Mouse (Mus musculus): Measurements from ENCODE around the gene Oxld1.
A peak's percentile ranks its signal among the peaks of the same experiment; 100 is the strongest.

Oxld1 gene

DNA sequence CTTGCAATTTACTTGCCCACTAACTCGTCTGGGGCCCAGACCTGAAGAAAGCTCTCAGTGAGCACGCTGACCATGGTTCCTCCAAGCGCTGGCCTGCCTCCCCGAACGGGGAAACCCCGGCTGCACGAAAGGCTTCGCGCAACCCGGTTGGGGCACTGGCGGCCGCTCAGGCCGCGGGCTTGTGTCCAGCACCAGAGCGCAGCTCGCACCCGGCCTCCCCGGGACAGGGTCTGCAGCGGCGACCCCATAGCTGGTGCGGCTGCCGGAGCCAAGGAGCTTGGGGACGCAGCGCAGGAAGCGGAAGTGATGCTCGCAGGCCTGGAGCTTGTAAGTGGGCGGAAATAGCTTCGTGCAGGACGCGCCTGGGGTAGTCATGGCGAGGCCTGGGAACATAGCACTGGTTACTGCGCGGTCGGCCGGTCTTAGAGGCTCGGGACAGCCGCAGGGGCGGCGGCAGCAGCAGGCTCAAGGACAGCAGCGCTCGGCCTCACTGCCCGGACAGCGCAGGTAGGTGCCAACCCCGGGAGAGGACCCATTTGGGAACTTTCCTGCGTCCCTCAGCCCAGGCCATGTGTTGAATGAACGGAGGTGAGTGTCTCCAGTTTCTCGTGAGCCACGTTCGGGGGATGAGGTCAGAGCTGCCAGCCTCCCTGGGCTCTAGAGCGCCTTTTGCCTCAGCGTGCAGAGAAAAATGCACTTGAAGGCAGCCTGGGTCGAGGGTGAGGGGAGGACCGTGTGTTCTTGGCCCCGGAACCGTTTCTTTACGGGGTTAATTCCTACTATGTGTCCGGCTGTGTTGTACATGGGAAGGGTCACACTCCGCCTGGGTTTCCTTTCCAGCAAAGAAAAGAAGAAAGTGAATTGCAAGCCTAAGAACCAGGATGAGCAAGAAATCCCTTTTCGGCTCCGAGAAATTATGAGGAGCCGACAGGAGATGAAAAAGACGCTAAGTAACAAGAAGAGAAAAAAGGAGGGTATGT is at the start of gene Oxld1, which contains the start of gene Ccdc137:
Gene Oxld1 (minus strand): TSS at position 297 of the 980 bp plus-strand sequence.
Gene Ccdc137 (plus strand): TSS at position 344 of the 980 bp plus-strand sequence.
- DNase-seq (ENCODE audit: low spot score) = peak; percentile 65

DNA sequence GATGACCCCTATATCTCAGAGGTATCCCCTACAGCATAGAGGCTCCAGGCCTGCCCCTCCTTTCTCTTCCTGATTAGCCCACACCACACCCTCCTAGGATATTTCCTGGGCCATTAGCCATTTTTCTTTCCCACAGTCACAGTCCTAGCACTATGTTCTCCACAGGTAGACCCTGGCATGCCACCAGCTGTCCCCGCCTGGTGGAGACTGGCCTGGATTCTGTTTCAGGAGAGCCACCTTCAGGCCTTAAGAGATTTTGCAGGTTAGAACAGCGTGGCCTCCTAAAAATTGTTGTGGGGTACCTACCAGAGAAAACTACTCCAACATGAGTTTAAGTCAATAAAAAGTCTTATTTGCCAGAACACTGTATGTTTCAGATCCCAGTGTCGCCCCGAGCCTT is 49.0 kb upstream of the Oxld1 start:
- DNase-seq (ENCODE audit: low spot score) = no peak

DNA sequence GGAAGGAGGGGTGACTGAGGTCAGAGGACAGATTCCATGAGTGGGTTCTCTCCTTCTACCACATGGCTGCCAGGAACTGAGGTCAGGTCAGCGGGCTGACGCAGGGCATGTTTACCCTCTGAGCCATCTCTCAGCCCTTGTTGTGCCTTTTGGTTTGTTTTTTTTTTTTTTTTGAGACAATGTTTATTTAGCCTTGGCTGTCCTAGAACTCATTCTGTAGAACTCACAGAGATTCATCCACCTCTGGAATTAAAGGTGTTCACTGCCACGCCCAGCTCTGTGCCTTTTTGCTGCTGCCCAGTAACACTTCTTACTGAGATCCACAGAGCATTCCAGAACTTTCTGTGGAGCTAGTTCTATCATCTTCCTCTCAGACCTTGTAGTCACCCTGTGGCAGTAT is 47.8 kb upstream of the Oxld1 start:
- DNase-seq (ENCODE audit: low spot score) = no peak

DNA sequence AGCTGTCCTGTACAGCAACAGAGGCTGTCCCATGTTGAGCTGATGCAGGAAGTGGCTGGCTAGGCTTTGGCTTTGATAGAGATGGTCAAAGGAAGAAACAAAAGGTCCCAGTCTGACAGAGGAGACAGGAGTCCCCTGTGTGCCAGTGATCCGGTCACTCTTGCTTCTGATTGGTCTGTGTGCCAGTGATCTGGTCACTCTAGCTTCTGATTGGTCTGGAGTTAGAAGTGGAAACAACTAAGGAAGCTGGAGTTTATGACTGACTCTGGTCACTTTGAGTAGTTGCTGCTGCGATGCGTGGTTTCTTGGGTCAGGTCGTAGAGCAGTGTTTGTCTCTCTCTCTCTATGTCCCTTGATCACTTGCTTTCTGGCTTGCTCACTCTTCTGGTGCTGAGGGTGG is 43.8 kb upstream of the Oxld1 start:
- DNase-seq (ENCODE audit: low spot score) = no peak

DNA sequence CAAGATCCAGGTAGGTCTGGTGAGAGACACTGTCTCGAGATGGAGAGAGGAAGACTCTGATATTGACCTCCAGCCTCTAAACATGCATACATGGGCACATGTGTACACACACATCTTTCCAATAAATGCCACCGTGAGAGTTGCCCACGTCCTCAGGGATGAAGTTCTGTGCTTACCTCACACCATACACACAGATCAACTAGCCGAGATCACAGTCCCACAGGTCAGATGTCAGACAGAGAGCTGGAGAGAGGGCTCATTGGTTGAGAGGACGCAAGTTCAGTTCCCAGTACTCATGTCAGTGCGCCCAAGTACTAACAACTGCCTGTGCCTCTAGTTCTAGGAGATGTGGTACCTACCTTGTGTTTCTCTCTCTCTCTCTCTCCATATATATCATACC is 43.1 kb upstream of the Oxld1 start:
- no peak for DNase-seq (ENCODE audit: low spot score)

DNA sequence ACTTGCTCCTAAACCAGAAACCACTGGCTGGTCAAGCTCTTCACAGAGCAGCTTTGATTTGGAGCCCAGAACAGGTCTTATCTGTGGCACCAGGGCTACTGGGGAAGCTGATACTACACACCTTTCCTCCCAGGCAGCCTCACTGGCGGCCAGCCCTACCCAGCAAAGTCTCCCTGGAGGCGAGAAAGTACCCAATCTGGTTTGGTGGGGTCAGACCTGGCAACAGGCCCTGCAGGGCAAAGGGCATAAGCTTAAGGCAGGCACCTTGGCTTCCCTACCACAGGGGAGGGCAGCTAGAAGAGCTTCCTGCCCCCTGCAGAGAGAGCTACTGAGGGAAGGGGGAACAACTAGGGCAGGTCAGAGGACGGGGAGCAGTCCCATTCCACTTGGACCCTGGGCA is 42.5 kb upstream of the Oxld1 start:
- peak; percentile 73 for DNase-seq (ENCODE audit: low spot score)

DNA sequence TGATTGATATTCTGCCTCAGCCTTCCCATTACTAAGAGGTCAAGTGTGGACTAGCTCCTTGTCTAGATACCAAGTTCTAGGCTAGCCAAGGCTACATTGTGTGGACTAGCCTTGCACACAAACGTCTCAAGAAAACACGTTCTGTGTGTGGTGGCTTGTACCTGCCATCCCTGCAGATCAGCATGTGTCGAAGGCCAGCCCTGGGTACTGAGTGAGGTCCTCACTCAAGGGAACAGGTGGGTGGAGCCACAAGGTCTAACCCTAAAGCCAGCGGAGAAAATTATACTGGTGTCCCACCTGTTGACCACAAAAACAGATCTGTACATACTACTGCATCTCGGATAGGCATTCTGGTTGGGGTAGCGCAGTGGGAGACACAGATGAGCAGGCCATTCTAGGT is 42.0 kb upstream of the Oxld1 start:
- DNase-seq (ENCODE audit: low spot score) = no peak

DNA sequence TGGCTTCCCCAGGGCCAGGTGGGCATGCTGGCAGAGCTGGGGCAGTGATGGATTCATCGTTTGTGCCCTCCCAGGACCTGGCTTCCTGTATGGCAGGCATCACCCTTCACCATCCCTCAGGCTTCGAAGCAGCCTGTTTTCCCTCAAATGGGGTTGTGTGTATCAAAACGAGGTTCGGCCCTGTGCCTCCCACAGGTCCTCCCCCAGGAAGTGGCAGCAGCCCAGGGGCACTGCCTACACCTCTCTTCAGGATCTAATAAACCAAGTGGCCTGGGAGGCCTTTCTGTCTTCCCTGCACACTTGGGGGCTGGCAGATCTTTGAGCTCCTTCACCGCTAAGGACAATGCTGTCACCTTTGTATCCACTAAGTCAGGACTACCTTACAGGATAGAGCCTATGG is 41.0 kb upstream of the Oxld1 start:
- DNase-seq (ENCODE audit: low spot score) = no peak

DNA sequence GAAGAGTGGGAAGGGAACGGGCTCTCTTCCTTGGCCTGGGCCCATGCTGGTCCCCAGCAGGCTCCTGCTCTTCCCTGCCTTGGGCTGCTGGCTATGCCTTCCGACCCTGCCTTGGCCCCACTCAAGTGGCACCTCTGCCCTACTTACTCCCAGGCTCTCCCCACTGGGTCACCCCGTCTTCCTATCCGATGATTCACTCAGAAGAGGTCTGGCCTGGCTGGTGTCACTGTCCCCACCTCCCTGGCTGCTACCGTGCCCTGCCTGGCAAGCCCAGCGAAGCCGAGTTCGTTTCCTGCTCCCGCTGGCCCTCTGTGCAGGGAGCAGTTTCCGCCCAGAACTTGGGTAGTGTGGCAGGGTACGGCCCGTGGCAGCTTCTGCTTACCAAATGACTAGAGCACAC is 40.4 kb upstream of the Oxld1 start:
- DNase-seq (ENCODE audit: low spot score) = no peak

DNA sequence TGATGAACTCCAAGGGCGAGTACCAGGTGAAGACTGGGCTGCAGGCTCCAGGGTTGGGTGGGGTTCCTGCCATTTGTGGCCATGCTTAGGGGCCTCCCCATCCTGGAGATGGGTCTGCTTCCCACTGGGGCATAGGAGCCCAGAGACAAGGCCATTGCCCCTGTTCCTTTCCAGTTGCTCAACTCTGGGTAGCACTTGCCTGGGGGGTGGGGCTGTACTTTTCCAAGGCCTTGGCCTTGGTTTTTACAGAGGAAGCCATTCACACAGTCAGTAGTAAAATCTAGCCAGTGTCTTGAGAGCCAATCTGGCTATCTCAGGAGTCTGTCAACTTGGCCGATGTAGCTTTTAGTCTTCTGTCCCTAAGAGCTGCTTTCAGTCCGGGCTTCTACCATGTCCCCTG is 39.6 kb upstream of the Oxld1 start:
- DNase-seq (ENCODE audit: low spot score) = no peak

DNA sequence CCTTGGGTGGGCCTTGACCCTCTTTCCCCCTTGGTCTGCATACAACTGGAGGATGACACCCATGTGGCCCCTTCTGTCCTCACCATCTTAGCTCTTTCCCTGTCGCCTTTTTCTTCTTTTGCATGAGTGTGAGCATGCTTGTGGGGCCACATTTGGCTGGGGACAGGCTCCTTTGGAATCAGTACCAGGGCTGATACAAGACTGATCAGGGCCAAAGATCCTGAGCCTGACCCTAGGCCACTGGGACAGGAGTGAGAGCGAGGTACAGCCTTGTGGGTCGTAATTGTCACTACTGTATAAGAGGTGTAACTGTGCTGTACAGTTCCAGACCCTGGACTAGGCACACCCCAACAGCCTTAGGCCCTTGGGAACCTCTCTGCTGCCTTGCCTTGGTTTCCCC is 36.0 kb upstream of the Oxld1 start:
- DNase-seq (ENCODE audit: low spot score) = no peak

DNA sequence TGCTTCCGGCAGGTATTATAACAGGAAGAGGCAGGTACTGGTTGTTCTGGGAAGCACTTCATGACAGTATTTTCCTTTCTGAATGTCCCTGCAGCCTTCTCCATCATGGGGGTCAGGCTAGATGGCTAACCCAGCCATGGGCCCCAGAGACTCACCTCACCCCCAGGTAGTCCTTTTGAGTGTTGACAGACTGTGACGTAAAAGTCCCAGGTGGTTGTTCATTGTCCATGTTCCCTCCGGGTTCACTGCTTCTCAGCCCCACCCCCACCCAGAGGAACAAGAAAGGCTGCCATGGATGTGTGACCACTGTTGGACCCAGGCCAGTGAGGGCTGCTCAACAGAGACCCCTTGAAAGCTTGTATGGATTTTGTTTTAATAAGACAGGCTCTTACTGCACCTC is 35.5 kb upstream of the Oxld1 start:
- DNase-seq (ENCODE audit: low spot score) = no peak

DNA sequence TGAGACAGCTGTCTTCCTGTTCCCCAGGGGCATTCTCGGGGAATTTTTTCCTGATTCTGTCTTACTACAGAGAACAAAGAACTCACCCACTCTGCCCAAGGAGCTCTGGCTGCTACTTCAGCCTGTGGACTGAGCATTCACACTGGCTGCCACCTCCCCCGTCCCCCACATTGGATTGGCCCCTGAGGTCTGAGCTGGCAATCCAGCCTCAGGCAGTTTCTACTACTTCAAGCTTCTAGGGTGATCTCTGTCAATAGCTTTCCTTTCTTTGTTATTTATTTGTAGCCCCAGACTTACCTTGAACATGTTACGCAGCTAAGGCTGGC is 35.0 kb upstream of the Oxld1 start:
- no peak for DNase-seq (ENCODE audit: low spot score)

DNA sequence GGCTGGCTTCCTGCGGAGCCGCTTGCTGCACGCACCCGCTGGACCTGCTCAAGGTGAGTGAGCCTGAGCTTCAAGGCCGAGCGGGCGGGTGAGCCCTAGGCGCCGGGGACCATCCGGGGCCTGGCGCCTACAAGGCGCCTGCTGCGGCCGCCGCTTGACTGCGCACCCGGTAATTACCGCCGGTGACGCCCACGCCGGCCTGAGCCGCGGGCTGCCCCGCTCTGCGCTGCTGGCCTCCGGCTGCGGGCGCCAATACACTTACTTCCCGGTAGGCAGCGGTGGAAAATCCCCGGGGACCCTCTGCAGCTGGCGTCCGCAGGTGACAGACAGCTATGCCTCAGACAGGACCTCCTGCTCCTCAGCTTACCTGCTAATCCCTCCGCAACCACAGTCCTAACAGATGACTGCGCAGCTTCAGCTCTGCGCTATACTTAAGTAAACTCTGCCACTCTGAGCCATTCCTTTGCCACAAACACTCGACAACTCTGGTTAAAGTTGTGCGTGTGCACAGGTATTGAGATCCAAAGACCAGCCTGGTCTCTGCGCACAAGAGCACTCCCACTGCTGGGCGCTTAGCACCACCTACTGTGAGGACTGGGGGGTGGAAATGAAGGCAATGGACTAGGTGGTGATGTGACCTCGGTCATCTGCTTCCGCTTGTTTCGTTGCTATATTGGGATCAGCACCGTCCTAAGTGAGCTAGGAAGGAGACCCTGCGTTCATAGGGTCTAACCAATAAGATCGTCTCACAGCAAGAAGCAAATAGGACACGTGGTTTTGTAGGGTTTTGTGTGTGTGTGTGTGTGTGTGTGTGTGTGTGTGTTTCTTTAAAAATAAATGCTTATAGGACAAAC is 34.4 kb upstream of the Oxld1 start:
- no peak for DNase-seq (ENCODE audit: low spot score)

DNA sequence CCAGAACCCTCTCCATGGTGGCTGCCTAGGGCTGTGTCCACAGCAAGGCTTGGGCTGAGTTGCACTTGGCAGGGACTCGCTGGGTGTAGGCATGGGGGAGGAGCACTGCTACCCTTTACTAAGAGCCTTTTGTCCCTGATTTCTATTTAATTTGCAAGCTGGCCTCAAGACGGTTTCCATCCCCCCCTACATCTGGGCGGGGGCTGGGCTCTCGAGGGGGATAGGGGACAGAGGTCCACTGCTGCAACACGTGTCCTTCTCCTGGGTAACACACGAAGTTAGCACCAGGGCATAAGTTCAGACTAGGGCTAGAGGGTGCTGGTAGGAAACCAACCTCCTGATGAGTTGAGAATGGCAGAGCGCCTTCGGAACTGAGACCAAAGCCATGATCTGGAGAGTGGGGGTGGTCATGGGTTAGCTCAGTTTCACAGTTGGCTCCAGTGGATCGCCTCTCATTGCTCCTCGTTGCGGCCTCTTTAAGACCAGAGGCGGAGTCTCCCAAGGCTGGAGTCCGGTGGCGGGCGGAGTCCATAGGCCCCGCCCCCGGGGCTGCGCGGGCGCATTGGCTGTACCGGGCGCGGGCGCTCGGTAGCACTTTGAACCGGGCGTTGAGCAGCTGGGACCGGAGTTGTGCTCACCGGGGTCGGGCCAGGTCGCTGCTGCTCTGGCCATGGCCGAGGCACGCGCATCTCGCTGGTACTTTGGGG is 33.6 kb upstream of the Oxld1 start, which contains the start of gene Slc25a10:
Gene Slc25a10 (plus strand): TSS at position 524 of the 707 bp plus-strand sequence.
- DNase-seq (ENCODE audit: low spot score) = peak; percentile 81

DNA sequence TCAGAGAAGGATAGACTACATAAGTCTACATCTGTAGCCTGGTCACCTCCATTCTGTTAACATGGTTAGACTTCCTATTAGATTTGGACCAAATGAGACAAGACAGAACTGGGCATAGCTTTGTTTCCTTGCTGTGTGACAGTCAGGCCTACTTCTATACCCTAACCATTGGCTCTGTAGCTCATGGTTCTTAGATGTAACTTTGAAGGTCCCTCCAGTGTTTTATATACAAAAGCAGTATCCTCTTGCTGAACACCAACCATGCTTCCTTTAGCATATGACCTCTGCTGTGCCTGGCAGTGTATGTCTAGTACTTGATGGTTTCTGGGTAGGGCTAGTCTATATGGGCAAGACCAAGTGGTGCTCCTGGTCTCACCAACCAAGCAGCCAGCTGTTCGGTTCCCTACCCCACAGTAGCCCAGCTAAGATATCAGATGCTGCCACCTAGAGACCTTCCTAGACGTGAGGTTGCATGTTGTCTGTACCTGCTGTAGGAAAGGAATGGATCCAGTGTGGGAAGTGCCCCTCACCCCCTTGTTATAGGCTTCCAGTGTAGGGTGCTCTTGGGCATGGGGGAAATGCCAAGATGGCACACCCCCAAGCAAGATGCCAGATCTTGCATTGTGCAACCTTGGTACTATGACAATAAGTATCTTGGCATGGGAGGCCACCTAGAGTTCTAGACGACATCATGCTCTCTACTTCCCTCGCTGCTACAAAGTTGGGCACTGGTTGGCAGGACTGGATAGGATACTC is 32.6 kb upstream of the Oxld1 start:
- no peak for DNase-seq (ENCODE audit: low spot score)

DNA sequence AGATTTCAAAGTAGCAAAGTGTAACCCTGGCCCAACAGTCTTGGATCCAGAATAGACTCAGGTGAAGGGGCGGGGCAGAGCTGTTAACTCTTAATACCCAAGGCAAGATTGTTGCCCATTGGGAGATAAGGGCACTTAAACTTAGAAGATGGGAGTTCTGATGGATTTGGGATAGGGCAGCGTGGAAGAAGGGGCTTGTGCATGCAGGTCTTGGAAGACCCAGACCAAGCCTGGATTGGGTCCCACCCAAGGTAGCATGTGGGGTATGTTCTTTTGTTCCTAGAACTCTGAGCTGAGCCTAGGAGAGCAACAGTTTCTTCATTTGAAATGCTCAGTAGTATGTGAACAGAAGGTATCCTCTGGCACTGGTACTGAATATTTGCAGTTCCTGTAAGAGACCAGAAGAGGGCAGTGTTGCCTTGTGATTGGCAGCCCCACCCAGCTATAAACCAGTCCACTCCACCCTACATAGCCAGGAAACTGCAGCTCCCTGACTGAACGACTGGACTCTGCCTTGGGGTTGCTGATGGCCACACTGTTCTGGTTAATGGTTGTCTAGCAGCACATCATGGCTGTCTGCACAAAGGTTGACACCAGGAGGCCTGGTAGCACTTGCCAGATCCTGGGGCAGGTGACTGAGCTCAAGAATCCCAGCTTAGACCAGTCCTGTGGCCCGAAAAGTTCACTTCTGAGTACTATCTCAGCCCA is 31.3 kb upstream of the Oxld1 start:
- no peak for DNase-seq (ENCODE audit: low spot score)

DNA sequence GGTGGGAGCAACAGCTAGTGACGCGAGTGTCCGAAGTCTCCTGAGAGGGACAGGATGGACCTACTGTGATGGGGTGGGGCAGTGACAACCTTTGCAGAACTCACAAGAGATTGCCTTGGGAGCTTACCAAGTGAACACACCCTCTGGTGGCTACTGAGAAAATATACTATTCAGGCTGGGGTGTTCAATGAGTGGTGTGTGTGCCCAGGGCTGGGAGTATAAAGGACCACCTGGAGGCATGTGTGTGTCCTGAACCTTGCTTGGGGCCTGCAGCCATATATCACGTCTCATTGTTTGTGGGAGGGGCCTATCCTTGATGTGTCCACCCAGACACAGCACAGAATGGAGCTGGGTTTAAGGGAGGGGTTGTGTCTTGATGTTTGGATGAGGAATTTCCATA is 30.6 kb upstream of the Oxld1 start:
- no peak for DNase-seq (ENCODE audit: low spot score)

DNA sequence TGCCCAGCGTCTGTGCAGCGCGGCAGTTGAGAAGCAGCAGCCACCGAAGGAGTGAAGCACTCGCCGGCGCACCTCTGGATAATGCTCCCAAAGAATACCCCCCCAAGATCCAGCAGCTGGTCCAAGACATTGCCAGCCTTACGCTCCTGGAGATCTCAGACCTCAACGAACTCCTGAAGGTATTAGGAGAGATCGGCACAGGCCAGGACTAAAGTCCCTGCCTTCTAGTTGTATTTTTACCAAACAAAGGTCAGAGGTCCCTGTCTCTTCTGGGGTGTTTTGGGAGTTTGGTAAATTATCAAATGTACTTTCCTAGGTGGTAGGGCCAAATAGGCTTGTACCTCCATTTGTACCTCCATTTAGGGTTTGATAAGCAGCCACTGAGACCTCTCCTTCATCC is 27.4 kb upstream of the Oxld1 start:
- DNase-seq (ENCODE audit: low spot score) = no peak

DNA sequence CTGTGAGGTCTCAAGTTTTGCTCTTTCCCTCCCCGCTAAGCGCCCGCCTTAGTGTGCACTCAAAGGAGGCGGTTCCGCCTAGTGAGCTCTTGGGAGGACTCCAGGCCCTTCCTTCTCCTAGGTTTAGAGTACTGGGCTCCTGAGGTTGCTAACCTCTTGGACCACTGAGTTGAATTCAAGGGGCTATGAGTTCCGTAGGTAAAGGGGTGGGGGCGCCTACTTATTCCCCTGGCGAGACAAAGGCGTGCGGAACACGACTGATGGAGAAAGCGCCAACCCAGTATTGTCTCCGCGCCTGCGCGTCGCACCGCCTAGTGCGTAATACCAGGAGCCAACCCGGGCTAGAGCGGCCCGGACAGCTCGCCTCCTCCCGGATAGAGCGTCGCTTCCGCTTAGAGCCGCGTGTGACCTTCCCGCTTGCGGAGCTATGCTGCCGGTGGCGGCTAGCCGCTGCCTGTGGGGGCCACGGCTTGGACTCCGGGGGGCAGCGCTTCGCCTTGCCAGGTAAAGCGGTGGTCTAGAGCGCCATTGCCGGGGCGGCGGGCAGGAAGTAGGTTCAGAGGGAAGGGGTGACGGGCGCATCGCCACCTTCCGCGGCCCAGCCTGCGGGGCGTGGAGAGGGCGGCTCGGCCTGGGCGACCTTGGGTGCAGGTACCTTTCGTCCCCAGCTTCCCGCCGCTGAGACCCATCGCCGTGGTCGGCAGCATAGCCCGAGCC is 26.6 kb upstream of the Oxld1 start, which contains the start of gene Mrpl12:
Gene Mrpl12 (plus strand): TSS at position 349 of the 717 bp plus-strand sequence.
- peak; percentile 81 for DNase-seq (ENCODE audit: low spot score)

Measured in urinary bladder, postnatal 25 days (tissue).